Mouse (Mus musculus): ENCODE measurements at regions not wholly inside any gene's neighbourhood (a gene's known extent, or its start where the extent isn't known, plus 50 kb on each side); places are given as distances from the start of the nearest gene placed in this dataset.

DNA sequence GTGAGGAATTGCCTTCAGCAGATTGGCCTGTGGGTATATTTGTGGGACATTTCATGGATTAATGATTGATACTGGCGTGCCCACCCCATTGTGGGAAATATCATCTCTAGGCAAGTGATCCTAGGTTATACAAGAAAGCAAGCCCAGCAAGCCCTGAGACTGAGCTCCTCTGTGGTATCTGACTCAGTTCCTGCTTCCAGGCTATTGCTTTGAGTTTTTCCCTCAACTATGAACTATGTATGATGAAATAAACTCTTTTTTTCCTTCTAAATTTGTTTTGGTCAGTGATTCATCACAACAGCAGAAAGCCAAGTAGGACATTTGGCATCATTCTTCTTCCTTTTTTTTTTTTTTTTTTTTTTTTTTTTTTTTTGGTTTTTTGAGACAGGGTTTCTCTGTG is 119.8 kb downstream of the Tbr1 start:
- no peak for DNase-seq (ENCODE audit: low spot score in 2 of 2)

DNA sequence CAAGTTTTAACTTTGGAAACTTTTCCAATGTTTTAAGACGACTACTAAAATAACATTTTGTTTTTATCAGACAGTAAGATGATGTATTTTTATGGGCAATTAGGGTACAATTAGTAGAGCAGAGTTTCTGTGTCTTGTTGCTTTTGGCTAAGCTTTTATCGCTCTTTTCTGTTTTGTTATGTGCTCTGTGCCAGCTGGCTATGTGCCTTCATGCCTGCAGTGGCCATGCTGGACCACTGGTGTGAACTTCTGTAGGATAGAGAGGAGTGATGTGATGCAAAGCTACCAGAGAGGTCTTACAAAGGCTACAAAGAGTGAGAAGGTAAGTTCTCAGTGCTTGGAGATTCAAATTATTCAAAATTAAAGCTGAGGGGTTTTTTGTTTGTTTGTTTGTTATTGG is 108.0 kb upstream of the Slc4a10 start:
- no peak for DNase-seq (ENCODE audit: low spot score in 2 of 2)

DNA sequence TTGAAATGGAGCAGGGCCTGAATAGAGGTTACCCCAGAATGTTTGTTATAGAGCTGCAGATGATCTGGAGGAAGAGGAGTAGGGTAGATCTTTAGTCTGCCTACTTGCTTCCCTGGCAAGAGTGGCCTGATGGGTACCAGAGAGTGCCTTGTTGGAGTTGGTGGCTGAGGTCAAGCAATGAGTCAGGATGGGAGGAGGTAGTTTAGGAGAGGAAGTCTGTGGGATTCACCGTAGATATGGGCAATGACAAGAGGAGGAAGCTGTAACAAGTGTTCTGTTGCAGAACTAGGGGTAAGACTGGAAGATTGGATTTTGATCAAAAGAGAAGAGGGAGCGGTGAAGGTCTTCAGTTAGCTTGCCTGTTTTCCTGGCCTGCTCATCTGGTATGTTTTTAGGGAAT is 80.3 kb upstream of the Slc4a10 start:
- DNase-seq (ENCODE audit: low spot score in 2 of 2): no peak

GRCm38 (mm10) chr2:61967724-61968123 is 78.5 kb upstream of the Slc4a10 start:
- no peak for DNase-seq (ENCODE audit: low spot score in 2 of 2)

DNA sequence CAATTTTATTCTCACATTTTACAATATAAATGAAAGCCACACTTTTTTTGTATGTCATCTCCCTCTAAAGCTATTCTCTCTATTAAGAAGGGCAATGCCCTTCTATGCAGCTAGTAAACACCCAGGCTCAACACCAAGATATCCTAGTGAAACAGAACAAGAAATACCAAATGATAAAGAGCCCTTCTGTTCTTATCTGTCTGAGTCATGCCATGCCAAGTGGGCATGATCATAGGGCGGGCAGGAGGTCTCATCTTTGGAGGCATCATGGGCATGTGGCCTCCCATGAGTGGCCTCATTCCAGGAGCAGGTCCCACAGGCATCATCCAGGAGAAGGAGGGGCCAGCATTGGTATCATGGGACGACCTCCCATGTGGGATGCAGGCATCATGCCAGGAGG is 76.2 kb upstream of the Slc4a10 start:
- peak in 1 of 2 experiments; percentile 27 for DNase-seq (ENCODE audit: low spot score in 2 of 2)

- DNase-seq (ENCODE audit: low spot score in 2 of 2): no peak
Observed at GRCm38 (mm10) chr2:61984771-61985170, 61.5 kb upstream of the Slc4a10 start.

DNA sequence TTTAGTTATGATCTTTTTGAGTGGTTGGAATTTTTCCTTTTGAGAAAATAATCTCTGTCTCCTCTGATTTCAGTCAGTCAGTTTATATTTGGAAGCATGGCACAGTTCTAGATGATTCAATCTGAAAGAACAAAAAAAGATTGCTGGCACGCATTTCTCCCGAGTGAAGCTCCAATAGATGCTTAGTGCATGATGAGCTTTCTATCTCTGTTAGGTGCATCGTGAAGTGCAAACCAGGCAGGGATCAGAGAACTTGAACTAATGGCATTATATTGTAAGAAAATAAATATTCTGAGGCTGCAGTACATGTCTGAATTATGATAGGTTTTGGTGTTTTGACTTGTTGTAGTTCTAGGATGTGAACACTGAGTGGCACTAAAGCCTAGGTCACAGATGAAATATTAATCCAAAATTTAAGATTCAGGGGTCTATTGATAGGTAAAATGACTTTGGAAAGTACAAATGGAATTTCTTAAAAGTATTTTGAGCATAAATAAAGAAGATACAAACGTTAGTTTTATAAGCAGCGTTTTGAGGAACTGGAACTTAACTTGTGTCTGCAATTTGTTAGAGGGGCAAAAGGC is 59.2 kb upstream of the Slc4a10 start:
- no peak for DNase-seq (ENCODE audit: low spot score in 2 of 2)
